Mouse (Mus musculus) lung, postnatal 0 days (tissue): ENCODE data around the gene Sfswap. TPM values are rescaled to one million over a fixed set of nuclear protein-coding genes. Genes with fewer than 3 reads are reported as not detected.
"Not testable (repeated sequence)": the region's sequence is repeated elsewhere in the genome, so short reads cannot be mapped to it uniquely, and the experiment has no call there.

Experiments used
- ATAC-seq: fragments of 200-750 bp; cut with Nextera tagmentation; 2 replicates; pipeline ENCODE4 v1.8.0; 2017; ENCODE audit warnings: moderate library complexity
- DNase-seq: peaks from one replicate; pipeline ENCODE4 v3.0.0-alpha.2; 2016; ENCODE audit warnings: low spot score
- H3K27ac ChIP-seq: fragments of 300-500 bp; sonication (generic); 2 replicates; pipeline ENCODE4 v1.5.1; 2014; ENCODE audit warnings: antibody characterized with exemption, mild to moderate bottlenecking, low read length, mixed read lengths
- H3K27me3 ChIP-seq: fragments of 300-500 bp; sonication (generic); replicated peaks from 2 replicates; pipeline ENCODE4 v1.6.1; 2014; ENCODE audit warnings: low read length, mixed read lengths; ENCODE audit not compliant: insufficient read depth
- H3K36me3 ChIP-seq: fragments of 300-500 bp; sonication (generic); 2 replicates; pipeline ENCODE4 v1.6.1; 2014; ENCODE audit warnings: low read length, mixed read lengths; ENCODE audit not compliant: insufficient read depth
- H3K4me1 ChIP-seq: fragments of 300-500 bp; sonication (generic); 2 replicates; pipeline ENCODE4 v1.6.1; 2014; ENCODE audit warnings: antibody characterized with exemption, low read depth, low read length, mixed read lengths; ENCODE audit not compliant: insufficient read depth
- H3K4me2 ChIP-seq: fragments of 300-500 bp; sonication (generic); replicated peaks from 2 replicates; pipeline ENCODE4 v1.6.1; 2014; ENCODE audit warnings: low read depth, mild to moderate bottlenecking, low read length, moderate library complexity, mixed read lengths
- H3K4me3 ChIP-seq: fragments of 300-500 bp; sonication (generic); 2 replicates; pipeline ENCODE4 v1.5.1; 2014; ENCODE audit warnings: low read depth, low read length
- H3K9ac ChIP-seq: fragments of 300-500 bp; sonication (generic); replicated peaks from 2 replicates; pipeline ENCODE4 v1.6.1; 2014; ENCODE audit warnings: low read depth, mild to moderate bottlenecking
- H3K9me3 ChIP-seq: fragments of 300-500 bp; sonication (generic); 2 replicates; pipeline ENCODE4 v1.6.1; 2016; ENCODE audit warnings: low read length, mixed read lengths
- CTCF ChIP-seq: IDR thresholded peaks from 2 replicates; pipeline ENCODE4 v1.5.1; 2016; ENCODE audit warnings: antibody characterized with exemption, mild to moderate bottlenecking
- EP300 ChIP-seq: IDR thresholded peaks from 2 replicates; pipeline ENCODE4 v1.6.1; 2016; ENCODE audit warnings: antibody characterized with exemption, mild to moderate bottlenecking, control low read depth
- WGBS: fragments of 180-500 bp; shearing (Covaris S2); extraction: QIAGEN DNeasy Blood & Tissue Kit; methylation state at CpG from one replicate; pipeline ENCODE4 v1.1.7; 2014; 5-methylcytosine and 5-hydroxymethylcytosine counted together
- polyA plus RNA-seq: library from polyadenylated mRNA; unstranded; fragments of >200 nt; fragmentation: Nextera tagmentation; extraction: Ambion mirVana; gene quantifications from 2 replicates; pipeline ENCODE4 v1.2.1, GENCODE M21; 2015

Gene Sfswap
- polyA plus RNA-seq, 1 experiment from 2014 or later: 28.1 TPM

- Histone ChIP-seq H3K27ac (no peak overlapping the region), H3K9ac (no peak overlapping the region), H3K9me3 (no peaks in the 10 kb centered on the region), H3K4me3 (no peak overlapping the region), H3K36me3 (no peaks in the 10 kb centered on the region), H3K4me1 (no peaks in the 10 kb centered on the region; the same call in 1 of the 2 replicates), H3K27me3 (no peaks in the 10 kb centered on the region), H3K4me2 (no peak overlapping the region)
- ATAC-seq (0 out of 2 replicates have a peak, but pooled peaks have one; percentile 15), DNase-seq (no peak)
- no peak for TF ChIP-seq EP300
- TF ChIP-seq CTCF: no peak
- WGBS: 19% methylated on average over 11 of the region's 11 CpGs
Measured at GRCm38 (mm10) chr5:129590915-129591314, 89.9 kb downstream of the Sfswap start.

- no peaks in the 10 kb centered on the region for H3K36me3 ChIP-seq
- TF ChIP-seq CTCF (peak; percentile 99), EP300 (no peak)
- no peaks in the 10 kb centered on the region for H3K9me3 ChIP-seq
- no peak overlapping the region for H3K9ac ChIP-seq
- H3K4me3 ChIP-seq: no peak overlapping the region
- H3K27ac ChIP-seq: no peak overlapping the region
- whole genome bisulfite sequencing: 32% methylated on average over 19 of the region's 19 CpGs
- ATAC-seq (peak; percentile 49; the same call in 1 of the 2 replicates), DNase-seq (peak; percentile 75)
- no peak overlapping the region for H3K4me2 ChIP-seq
- no peaks in the 10 kb centered on the region; the same call in 1 of the 2 replicates for H3K4me1 ChIP-seq
- H3K27me3 ChIP-seq: no peaks in the 10 kb centered on the region
Measured at GRCm38 (mm10) chr5:129594116-129595114, 93.4 kb downstream of the Sfswap start.

- no peaks in the 10 kb centered on the region for H3K4me1 ChIP-seq
- no peaks in the 10 kb centered on the region for H3K36me3 ChIP-seq
- H3K4me3 ChIP-seq: no peak overlapping the region
- WGBS: 49% methylated on average over 16 of the region's 16 CpGs
- H3K9ac ChIP-seq: no peak overlapping the region
- H3K27me3 ChIP-seq: no peaks in the 10 kb centered on the region
- no peak for DNase-seq
- TF ChIP-seq CTCF: peak; percentile 47
- no peak for TF ChIP-seq EP300
- H3K27ac ChIP-seq: no peak overlapping the region
- no peak overlapping the region for H3K4me2 ChIP-seq
- no peaks in the 10 kb centered on the region for H3K9me3 ChIP-seq
- ATAC-seq: 0 out of 2 replicates have a peak, but pooled peaks have one; percentile 16
Measured at GRCm38 (mm10) chr5:129602071-129602487, 101.1 kb downstream of the Sfswap start.

- Histone ChIP-seq H3K9ac (no peak overlapping the region), H3K27ac (no peak overlapping the region), H3K4me2 (no peak overlapping the region), H3K36me3 (no peaks in the 10 kb centered on the region), H3K27me3 (no peaks in the 10 kb centered on the region), H3K4me3 (no peak overlapping the region), H3K9me3 (no peaks in the 10 kb centered on the region), H3K4me1 (no peaks in the 10 kb centered on the region)
- WGBS: 74% methylated on average over 8 of the region's 8 CpGs
- ATAC-seq: no peak
- DNase-seq: no peak
- TF ChIP-seq EP300: no peak
- no peak for TF ChIP-seq CTCF
Measured at GRCm38 (mm10) chr5:129607476-129607875, 106.5 kb downstream of the Sfswap start.

GRCm38 (mm10) chr5:129611060-129611459 lies 110.0 kb downstream of the Sfswap start:
- WGBS: 0% methylated on average over 1 of the region's 1 CpGs
- DNase-seq: peak; percentile 65
- H3K27me3 ChIP-seq: no peaks in the 10 kb centered on the region
- no peak overlapping the region for H3K4me3 ChIP-seq
- no peaks in the 10 kb centered on the region for H3K36me3 ChIP-seq
- H3K9ac ChIP-seq: no peak overlapping the region
- no peak overlapping the region for H3K4me2 ChIP-seq
- TF ChIP-seq EP300: no peak
- peak; percentile 80 for TF ChIP-seq CTCF
- H3K4me1 ChIP-seq: no peaks in the 10 kb centered on the region
- H3K27ac ChIP-seq: no peak overlapping the region
- ATAC-seq: peak; percentile 53
- H3K9me3 ChIP-seq: no peaks in the 10 kb centered on the region

- TF ChIP-seq CTCF: peak; percentile 22; the same call in 1 of the 2 replicates
- H3K4me2 ChIP-seq, H3K4me1 ChIP-seq, H3K27ac ChIP-seq, ATAC-seq, DNase-seq, H3K27me3 ChIP-seq, H3K9ac ChIP-seq, H3K4me3 ChIP-seq, H3K36me3 ChIP-seq, H3K9me3 ChIP-seq: not testable (repeated sequence)
- WGBS: 50% methylated on average over 9 of the region's 9 CpGs
Measured at GRCm38 (mm10) chr5:129620600-129620999, 119.6 kb downstream of the Sfswap start.

Other genes starting within 250 kb of the Sfswap start
- gene Mmp17, start 82.9 kb downstream of the Sfswap start, polyA plus RNA-seq: 0.31 and 0.33 TPM in 2 replicates
- gene Zfp11, start 168.9 kb downstream of the Sfswap start, polyA plus RNA-seq: 1.7 and 1.8 TPM in 2 replicates
- not detected in 2 replicates for gene Sept14, start 207.3 kb downstream of the Sfswap start, polyA plus RNA-seq
- 135 and 143 TPM in 2 replicates for gene Mrps17, start 214.3 kb downstream of the Sfswap start, polyA plus RNA-seq
- gene Nipsnap2, start 223.8 kb downstream of the Sfswap start, polyA plus RNA-seq: 99.8 and 102 TPM in 2 replicates